In genomic region chr15:101537864-101538579, GRCm38 (mm10) we compare ENCODE assay signal across 19 mouse cellular contexts. TPM values are rescaled to one million over a fixed set of nuclear protein-coding genes. Genes with fewer than 3 reads are reported as not detected.
DNase-seq lines count a peak whose midpoint lies in the region; ATAC-seq and TF ChIP-seq lines count a peak whose summit lies in the region.
"Had no signal": no experiment of that assay in that cellular context is flagged by ENCODE, and none has a peak within 500 bp of the region (broad histone marks: within the 10 kb centered on the region; RNA-seq: fewer than 3 reads in every experiment).

No protein-coding gene starts in this region.

- no peak overlapping the region for H3K4me2 ChIP-seq in hindbrain, postnatal 0 days (ENCODE audit: low read depth, low read length)
- no peak overlapping the region for H3K4me2 ChIP-seq in hindbrain, embryonic 16.5 days (ENCODE audit: low read length)
- H3K4me2 ChIP-seq in midbrain, postnatal 0 days (ENCODE audit: low read depth, low read length, poor library complexity, severe bottlenecking), result no peak overlapping the region
- no peak overlapping the region for H3K4me2 ChIP-seq in midbrain, embryonic 15.5 days
- no peak overlapping the region for H3K4me2 ChIP-seq in stomach, embryonic 16.5 days (ENCODE audit: low read depth, low read length)
- H3K4me2 ChIP-seq: kidney, embryonic 15.5 days; midbrain, embryonic 11.5 days; neural tube, embryonic 13.5 days had no signal

- H3K27ac ChIP-seq in hindbrain, postnatal 0 days, result no peak overlapping the region
- H3K27ac ChIP-seq in hindbrain, embryonic 16.5 days (ENCODE audit: low read depth, low read length), result no peak overlapping the region
- H3K27ac ChIP-seq in midbrain, postnatal 0 days (ENCODE audit: low read depth, low read length), result no peak overlapping the region
- H3K27ac ChIP-seq in midbrain, embryonic 15.5 days, result no peak overlapping the region
- H3K27ac ChIP-seq in stomach, embryonic 16.5 days (ENCODE audit: low read length), result peak overlapping the region; percentile 21; the same call in 1 of the 2 replicates
- H3K27ac ChIP-seq: kidney, embryonic 15.5 days; liver, embryonic 14.5 days; neural tube, embryonic 13.5 days had no signal

- H3K36me3 ChIP-seq in hindbrain, postnatal 0 days (ENCODE audit: insufficient read depth, low read length), result no peaks in the 10 kb centered on the region
- H3K36me3 ChIP-seq in hindbrain, embryonic 16.5 days (ENCODE audit: control insufficient read depth, insufficient read depth, low read length), result no peaks in the 10 kb centered on the region
- no peaks in the 10 kb centered on the region for H3K36me3 ChIP-seq in midbrain, postnatal 0 days (ENCODE audit: insufficient read depth, low read length)
- H3K36me3 ChIP-seq in midbrain, embryonic 15.5 days (replicated peaks), result no peaks in the 10 kb centered on the region
- H3K36me3 ChIP-seq in stomach, embryonic 16.5 days (ENCODE audit: control insufficient read depth, insufficient read depth, low read length), result no peaks in the 10 kb centered on the region
- H3K36me3 ChIP-seq: kidney, embryonic 15.5 days; neural tube, embryonic 13.5 days had no signal

- no peak for ATAC-seq in hindbrain, postnatal 0 days
- no peak for ATAC-seq in hindbrain, embryonic 16.5 days
- ATAC-seq in midbrain, postnatal 0 days (ENCODE audit: low FRiP score), result no peak
- ATAC-seq in midbrain, embryonic 15.5 days (replicated peaks), result no peak
- no peak for ATAC-seq in stomach, embryonic 16.5 days (ENCODE audit: insufficient read depth, low FRiP score)

- H3K27me3 ChIP-seq in hindbrain, postnatal 0 days (ENCODE audit: insufficient read depth, low read length), result no peaks in the 10 kb centered on the region
- H3K27me3 ChIP-seq in hindbrain, embryonic 16.5 days (replicated peaks; ENCODE audit: control insufficient read depth, insufficient read depth, low read length), result no peaks in the 10 kb centered on the region
- H3K27me3 ChIP-seq in midbrain, postnatal 0 days (ENCODE audit: insufficient read depth, low read length), result no peaks in the 10 kb centered on the region
- H3K27me3 ChIP-seq in midbrain, embryonic 15.5 days (replicated peaks), result no peaks in the 10 kb centered on the region
- no peaks in the 10 kb centered on the region for H3K27me3 ChIP-seq in stomach, embryonic 16.5 days (ENCODE audit: control insufficient read depth, insufficient read depth, low read length)
- H3K27me3 ChIP-seq: kidney, embryonic 15.5 days; neural tube, embryonic 13.5 days had no signal

- DNase-seq in hindbrain, postnatal 0 days (ENCODE audit: low spot score), result no peak
- no peak for DNase-seq in midbrain, postnatal 0 days (ENCODE audit: low spot score)
- DNase-seq in induced T-regulatory cell, adult 2 months (ENCODE audit: low read depth), result peak; percentile 3
- no peak for DNase-seq in left cerebral cortex, adult 8-10 months (ENCODE audit: low spot score in 2 of 2)
- DNase-seq: cerebellum, adult 9-11 months; layer of hippocampus, postnatal 36 days; right cerebral cortex, postnatal 14 days had no signal

- no peak overlapping the region for H3K4me3 ChIP-seq in hindbrain, postnatal 0 days (ENCODE audit: low read length)
- no peak overlapping the region for H3K4me3 ChIP-seq in hindbrain, embryonic 16.5 days (ENCODE audit: low read length)
- no peak overlapping the region for H3K4me3 ChIP-seq in midbrain, postnatal 0 days (ENCODE audit: low read depth, low read length)
- H3K4me3 ChIP-seq in midbrain, embryonic 15.5 days, result no peak overlapping the region
- H3K4me3 ChIP-seq in stomach, embryonic 16.5 days (replicated peaks; ENCODE audit: low read length), result no peak overlapping the region
- H3K4me3 ChIP-seq: erythroblast, embryonic 14.5 days; kidney, embryonic 15.5 days; neural tube, embryonic 13.5 days had no signal

- no peaks in the 10 kb centered on the region for H3K4me1 ChIP-seq in hindbrain, postnatal 0 days (ENCODE audit: insufficient read depth, low read length)
- H3K4me1 ChIP-seq in hindbrain, embryonic 16.5 days (ENCODE audit: control insufficient read depth, insufficient read depth, low read depth, low read length), result no peaks in the 10 kb centered on the region
- no peaks in the 10 kb centered on the region for H3K4me1 ChIP-seq in midbrain, postnatal 0 days (ENCODE audit: insufficient read depth, low read length)
- H3K4me1 ChIP-seq in midbrain, embryonic 15.5 days, result no peaks in the 10 kb centered on the region
- peaks cover 9% of the 10 kb centered on the region for H3K4me1 ChIP-seq in stomach, embryonic 16.5 days (ENCODE audit: control insufficient read depth, insufficient read depth, low read length)

- WGBS in hindbrain, postnatal 0 days, result 42% methylated on average over 7 of the region's 7 CpGs
- WGBS in hindbrain, embryonic 16.5 days, result 45% methylated on average over 7 of the region's 7 CpGs
- 47% methylated on average over 7 of the region's 7 CpGs for WGBS in midbrain, postnatal 0 days
- whole genome bisulfite sequencing in midbrain, embryonic 15.5 days, result 44% methylated on average over 7 of the region's 7 CpGs
- WGBS in stomach, embryonic 16.5 days, result 35% methylated on average over 7 of the region's 7 CpGs

- peak; percentile 24 for TF ChIP-seq CTCF in hindbrain, postnatal 0 days (IDR thresholded peaks at IDR 0.05; ENCODE audit: low read depth)
- peak; percentile 42 for TF ChIP-seq CTCF in midbrain, postnatal 0 days (IDR thresholded peaks at IDR 0.05)

- H3K9me3 ChIP-seq in hindbrain, postnatal 0 days (ENCODE audit: low read length), result no peaks in the 10 kb centered on the region
- H3K9me3 ChIP-seq in hindbrain, embryonic 16.5 days (ENCODE audit: control insufficient read depth, low read length), result no peaks in the 10 kb centered on the region
- H3K9me3 ChIP-seq in midbrain, postnatal 0 days (ENCODE audit: low read length), result no peaks in the 10 kb centered on the region
- H3K9me3 ChIP-seq in midbrain, embryonic 15.5 days, result no peaks in the 10 kb centered on the region
- H3K9me3 ChIP-seq in stomach, embryonic 16.5 days (replicated peaks; ENCODE audit: control insufficient read depth, low read length), result no peaks in the 10 kb centered on the region
- H3K9me3 ChIP-seq: kidney, embryonic 15.5 days; neural tube, embryonic 13.5 days had no signal

- H3K9ac ChIP-seq in hindbrain, postnatal 0 days (replicated peaks; ENCODE audit: low read length), result no peak overlapping the region
- H3K9ac ChIP-seq in hindbrain, embryonic 16.5 days (ENCODE audit: low read depth, low read length), result no peak overlapping the region
- no peak overlapping the region for H3K9ac ChIP-seq in midbrain, postnatal 0 days (replicated peaks; ENCODE audit: low read length, poor library complexity, severe bottlenecking)
- H3K9ac ChIP-seq in midbrain, embryonic 15.5 days, result no peak overlapping the region
- no peak overlapping the region for H3K9ac ChIP-seq in stomach, embryonic 16.5 days (ENCODE audit: low read length)
- H3K9ac ChIP-seq: kidney, embryonic 15.5 days; liver, embryonic 14.5 days; neural tube, embryonic 13.5 days had no signal

RNA-seq across cellular contexts. Expression of gene Krt84, which starts 5.4 kb away (rescaled TPM):
- not detected in 2 replicates for total RNA-seq in hindbrain, postnatal 0 days (2014; rRNA removed)
- not detected in 2 replicates for polyA plus RNA-seq in hindbrain, postnatal 0 days (2015; fragmentation: Nextera tagmentation; extraction: Ambion mirVana)
- not detected in 2 replicates for polyA plus RNA-seq in hindbrain, embryonic 16.5 days (2015; fragmentation: Nextera tagmentation; extraction: Ambion mirVana)
- not detected in 2 replicates for total RNA-seq in midbrain, postnatal 0 days (2014; rRNA removed)
- polyA plus RNA-seq in midbrain, postnatal 0 days (2015; fragmentation: Nextera tagmentation; extraction: Ambion mirVana), result not detected in 2 replicates
- polyA plus RNA-seq in midbrain, embryonic 15.5 days (2015; fragmentation: Nextera tagmentation; extraction: Ambion mirVana), result not detected in 2 replicates
- 0.09 TPM in 1 of 2 replicates, not detected in the other for polyA plus RNA-seq in stomach, embryonic 16.5 days (2015; fragmentation: Nextera tagmentation; extraction: Ambion mirVana)
- total RNA-seq in left cerebral cortex, adult 8-10 months (2022), result not detected
- total RNA-seq: ES-E14; heart, adult 18-20 months; hematopoietic stem cell, adult 5-6 weeks; layer of hippocampus, postnatal 36 days had no signal
- polyA plus RNA-seq: erythroblast, embryonic 14.5 days; frontal cortex, adult 2 months; kidney, embryonic 15.5 days; liver, embryonic 14.5 days; midbrain, embryonic 11.5 days; neural tube, embryonic 13.5 days had no signal

RNA-seq across cellular contexts. Expression of gene Krt82, which starts 12.4 kb away (rescaled TPM):
- not detected in 2 replicates for total RNA-seq in hindbrain, postnatal 0 days (2014; rRNA removed)
- polyA plus RNA-seq in hindbrain, postnatal 0 days (2015; fragmentation: Nextera tagmentation; extraction: Ambion mirVana), result not detected in 2 replicates
- not detected in 2 replicates for polyA plus RNA-seq in hindbrain, embryonic 16.5 days (2015; fragmentation: Nextera tagmentation; extraction: Ambion mirVana)
- total RNA-seq in midbrain, postnatal 0 days (2014; rRNA removed), result not detected in 2 replicates
- polyA plus RNA-seq in midbrain, postnatal 0 days (2015; fragmentation: Nextera tagmentation; extraction: Ambion mirVana), result not detected in 2 replicates
- polyA plus RNA-seq in midbrain, embryonic 15.5 days (2015; fragmentation: Nextera tagmentation; extraction: Ambion mirVana), result not detected in 2 replicates
- not detected in 2 replicates for polyA plus RNA-seq in stomach, embryonic 16.5 days (2015; fragmentation: Nextera tagmentation; extraction: Ambion mirVana)
- not detected for total RNA-seq in left cerebral cortex, adult 8-10 months (2022)
- total RNA-seq: ES-E14; heart, adult 18-20 months; hematopoietic stem cell, adult 5-6 weeks; layer of hippocampus, postnatal 36 days had no signal
- polyA plus RNA-seq: erythroblast, embryonic 14.5 days; frontal cortex, adult 2 months; kidney, embryonic 15.5 days; liver, embryonic 14.5 days; midbrain, embryonic 11.5 days; neural tube, embryonic 13.5 days had no signal

RNA-seq across cellular contexts. Expression of gene Gm49425, which starts 21.0 kb away (rescaled TPM):
- total RNA-seq in hindbrain, postnatal 0 days (2014; rRNA removed), result not detected in 2 replicates
- not detected in 2 replicates for polyA plus RNA-seq in hindbrain, postnatal 0 days (2015; fragmentation: Nextera tagmentation; extraction: Ambion mirVana)
- polyA plus RNA-seq in hindbrain, embryonic 16.5 days (2015; fragmentation: Nextera tagmentation; extraction: Ambion mirVana), result not detected in 2 replicates
- not detected in 2 replicates for total RNA-seq in midbrain, postnatal 0 days (2014; rRNA removed)
- not detected in 2 replicates for polyA plus RNA-seq in midbrain, postnatal 0 days (2015; fragmentation: Nextera tagmentation; extraction: Ambion mirVana)
- not detected in 2 replicates for polyA plus RNA-seq in midbrain, embryonic 15.5 days (2015; fragmentation: Nextera tagmentation; extraction: Ambion mirVana)
- not detected in 2 replicates for polyA plus RNA-seq in stomach, embryonic 16.5 days (2015; fragmentation: Nextera tagmentation; extraction: Ambion mirVana)
- total RNA-seq in left cerebral cortex, adult 8-10 months (2022), result not detected
- total RNA-seq: ES-E14; heart, adult 18-20 months; hematopoietic stem cell, adult 5-6 weeks; layer of hippocampus, postnatal 36 days had no signal
- polyA plus RNA-seq: erythroblast, embryonic 14.5 days; frontal cortex, adult 2 months; kidney, embryonic 15.5 days; liver, embryonic 14.5 days; midbrain, embryonic 11.5 days; neural tube, embryonic 13.5 days had no signal

RNA-seq across cellular contexts. Expression of gene Krt90, which starts 24.7 kb away (rescaled TPM):
- 0.11 TPM in 1 of 2 replicates, not detected in the other for total RNA-seq in hindbrain, postnatal 0 days (2014; rRNA removed)
- 0.11 and 0.26 TPM in 2 replicates for polyA plus RNA-seq in hindbrain, postnatal 0 days (2015; fragmentation: Nextera tagmentation; extraction: Ambion mirVana)
- polyA plus RNA-seq in hindbrain, embryonic 16.5 days (2015; fragmentation: Nextera tagmentation; extraction: Ambion mirVana), result 0.11 and 0.29 TPM in 2 replicates
- 0.09 TPM in 1 of 2 replicates, not detected in the other for total RNA-seq in midbrain, postnatal 0 days (2014; rRNA removed)
- 0.41 and 0.50 TPM in 2 replicates for polyA plus RNA-seq in midbrain, postnatal 0 days (2015; fragmentation: Nextera tagmentation; extraction: Ambion mirVana)
- polyA plus RNA-seq in midbrain, embryonic 15.5 days (2015; fragmentation: Nextera tagmentation; extraction: Ambion mirVana), result 0.10 TPM in 1 of 2 replicates, not detected in the other
- polyA plus RNA-seq in stomach, embryonic 16.5 days (2015; fragmentation: Nextera tagmentation; extraction: Ambion mirVana), result 0.13 and 0.17 TPM in 2 replicates
- not detected for total RNA-seq in left cerebral cortex, adult 8-10 months (2022)
- total RNA-seq: heart, adult 18-20 months; hematopoietic stem cell, adult 5-6 weeks; layer of hippocampus, postnatal 36 days had no signal
- polyA plus RNA-seq: erythroblast, embryonic 14.5 days; liver, embryonic 14.5 days had no signal

RNA-seq across cellular contexts. Expression of gene Krt75, which starts 35.7 kb away (rescaled TPM):
- 0.10 and 0.47 TPM in 2 replicates for total RNA-seq in hindbrain, postnatal 0 days (2014; rRNA removed)
- 0.09 and 0.15 TPM in 2 replicates for polyA plus RNA-seq in hindbrain, postnatal 0 days (2015; fragmentation: Nextera tagmentation; extraction: Ambion mirVana)
- 0.20 and 0.24 TPM in 2 replicates for polyA plus RNA-seq in hindbrain, embryonic 16.5 days (2015; fragmentation: Nextera tagmentation; extraction: Ambion mirVana)
- total RNA-seq in midbrain, postnatal 0 days (2014; rRNA removed), result 0.05 TPM in 1 of 2 replicates, not detected in the other
- 0.12 TPM in 2 replicates for polyA plus RNA-seq in midbrain, postnatal 0 days (2015; fragmentation: Nextera tagmentation; extraction: Ambion mirVana)
- 0.08 and 0.17 TPM in 2 replicates for polyA plus RNA-seq in midbrain, embryonic 15.5 days (2015; fragmentation: Nextera tagmentation; extraction: Ambion mirVana)
- polyA plus RNA-seq in stomach, embryonic 16.5 days (2015; fragmentation: Nextera tagmentation; extraction: Ambion mirVana), result 0.26 and 0.40 TPM in 2 replicates
- total RNA-seq in left cerebral cortex, adult 8-10 months (2022), result not detected
- total RNA-seq: heart, adult 18-20 months; hematopoietic stem cell, adult 5-6 weeks; layer of hippocampus, postnatal 36 days had no signal
- polyA plus RNA-seq: erythroblast, embryonic 14.5 days; frontal cortex, adult 2 months; liver, embryonic 14.5 days; midbrain, embryonic 11.5 days had no signal
